Mouse (Mus musculus): ENCODE data around the gene Atn1. TPM values are rescaled to one million over a fixed set of nuclear protein-coding genes. Genes with fewer than 3 reads are reported as not detected.
A peak's percentile ranks its signal among the peaks of the same experiment; 100 is the strongest.

Atn1 gene
- polyA plus RNA-seq, 1 experiment from 2014 or later, result 100.0 TPM

DNA sequence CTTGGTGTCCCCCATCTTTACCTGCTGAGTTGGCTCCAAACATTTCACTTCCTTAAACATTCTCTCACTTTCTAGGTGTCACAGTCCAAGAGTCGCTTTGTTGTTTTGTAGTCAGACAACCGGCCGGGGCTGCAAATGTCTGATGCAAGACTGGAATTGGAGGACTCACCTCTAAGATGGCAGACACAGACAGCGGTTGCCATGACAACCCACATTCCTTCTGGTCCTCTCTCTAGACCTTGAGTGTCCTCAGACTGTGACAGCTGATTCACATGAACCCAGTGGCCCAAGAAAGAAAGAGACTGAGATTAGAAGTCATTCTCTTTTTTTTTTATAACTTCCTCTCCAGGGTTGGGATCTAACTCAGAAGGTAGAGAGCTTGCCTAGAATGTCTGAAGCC lies 33.2 kb upstream of the Atn1 start:
- POLR2A ChIA-PET, result no interaction called here
- TF ChIP-seq CTCF (IDR thresholded peaks at IDR 0.05), result no peak
- CTCF ChIA-PET, result no interaction called here
- ATAC-seq (no peak), DNase-seq (ENCODE audit: low read depth, low spot score) (no peak)
- in situ Hi-C loops (cut with MboI; ENCODE audit: low pct_unique_long_range_greater_than_20kb), result no loop called here
- no peaks in the 10 kb centered on the region for H3K27me3 ChIP-seq

- no peaks in the 10 kb centered on the region for H3K27me3 ChIP-seq
- CTCF ChIA-PET, result interaction anchor here (1.1 kb wide), 1 partner anchor 12 kb away, joined by 3 read pairs; no protein-coding TSS in a partner anchor
- POLR2A ChIA-PET, result no interaction called here
- ATAC-seq (no peak), DNase-seq (ENCODE audit: low read depth, low spot score) (no peak)
- in situ Hi-C loops (cut with MboI; ENCODE audit: low pct_unique_long_range_greater_than_20kb), result no loop called here
- no peak for TF ChIP-seq CTCF (IDR thresholded peaks at IDR 0.05)
Observed at GRCm38 (mm10) chr6:124787722-124788121, 31.4 kb upstream of the Atn1 start.

- in situ Hi-C loops (cut with MboI; ENCODE audit: low pct_unique_long_range_greater_than_20kb), result no loop called here
- ATAC-seq (no peak), DNase-seq (ENCODE audit: low read depth, low spot score) (no peak)
- POLR2A ChIA-PET, result no interaction called here
- TF ChIP-seq CTCF (IDR thresholded peaks at IDR 0.05), result no peak
- CTCF ChIA-PET, result no interaction called here
- no peaks in the 10 kb centered on the region for H3K27me3 ChIP-seq
Observed at GRCm38 (mm10) chr6:124786756-124787420, 30.6 kb upstream of the Atn1 start.

DNA sequence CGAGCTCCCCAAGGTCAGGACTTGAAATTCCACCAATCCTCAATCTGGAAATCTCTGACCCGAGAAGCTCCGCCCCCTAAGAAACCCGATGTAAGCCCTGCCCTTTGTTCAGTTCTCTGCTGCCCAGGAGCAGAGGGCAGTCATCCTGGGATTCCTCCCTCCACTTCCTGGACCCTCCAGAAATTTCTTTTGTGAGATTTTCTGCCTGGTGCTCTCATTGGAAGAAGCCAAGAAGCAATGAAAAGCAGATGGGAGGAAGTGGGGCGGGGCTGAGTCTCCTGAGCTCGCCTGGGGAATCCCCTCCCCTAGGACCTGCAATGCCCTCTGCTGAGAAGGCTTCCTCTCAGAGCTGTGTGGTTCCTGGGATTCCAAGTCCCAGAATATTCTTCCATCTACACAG lies 26.1 kb upstream of the Atn1 start:
- peaks cover 4% of the 10 kb centered on the region for H3K27me3 ChIP-seq
- POLR2A ChIA-PET, result interaction anchor here (0.6 to 1.4 kb wide), 2 partner anchors 27 to 354 kb away, joined by 3 to 4 read pairs; no protein-coding TSS in a partner anchor
- TF ChIP-seq CTCF (IDR thresholded peaks at IDR 0.05), result no peak
- CTCF ChIA-PET, result interaction anchor here (0.7 to 1.0 kb wide), 2 partner anchors 25 to 27 kb away, joined by 3 read pairs; no protein-coding TSS in a partner anchor
- ATAC-seq (no peak), DNase-seq (ENCODE audit: low read depth, low spot score) (no peak)
- in situ Hi-C loops (cut with MboI; ENCODE audit: low pct_unique_long_range_greater_than_20kb), result no loop called here

DNA sequence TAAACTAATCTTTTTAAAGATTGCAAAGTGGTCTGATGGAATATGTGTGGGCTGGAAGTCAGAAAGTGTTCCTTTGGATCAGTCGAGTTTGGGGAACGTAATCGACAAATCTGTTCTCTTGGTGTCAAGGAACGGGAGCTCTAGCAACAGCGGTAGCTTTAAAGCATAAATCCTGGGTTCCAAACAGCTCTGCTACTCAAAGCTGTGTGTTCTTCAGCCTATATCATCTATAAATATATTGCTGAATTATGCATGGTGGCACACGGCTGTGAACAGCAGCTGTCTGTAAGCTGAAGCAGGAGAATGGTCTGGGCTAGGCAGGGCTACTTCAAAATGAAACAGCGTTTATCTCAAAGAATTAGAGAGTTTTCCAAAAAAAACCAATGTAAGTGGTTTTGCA lies 24.6 kb upstream of the Atn1 start:
- in situ Hi-C loops (cut with MboI; ENCODE audit: low pct_unique_long_range_greater_than_20kb), result no loop called here
- no peak for TF ChIP-seq CTCF (IDR thresholded peaks at IDR 0.05)
- ATAC-seq (no peak), DNase-seq (ENCODE audit: low read depth, low spot score) (no peak)
- ChIA-PET CTCF (interaction anchor here (0.7 kb wide), 1 partner anchor 373 kb away, joined by 3 read pairs; no protein-coding TSS in a partner anchor), POLR2A (no interaction called here)
- peaks cover 4% of the 10 kb centered on the region for H3K27me3 ChIP-seq

GRCm38 (mm10) chr6:124779984-124780416 lies 23.7 kb upstream of the Atn1 start:
- ChIA-PET CTCF (interaction anchor here (0.9 to 1.8 kb wide), 2 partner anchors 9 to 20 kb away, joined by 3 to 7 read pairs; no protein-coding TSS in a partner anchor), POLR2A (no interaction called here)
- ATAC-seq (no peak), DNase-seq (ENCODE audit: low read depth, low spot score) (no peak)
- TF ChIP-seq CTCF (IDR thresholded peaks at IDR 0.05), result no peak
- in situ Hi-C loops (cut with MboI; ENCODE audit: low pct_unique_long_range_greater_than_20kb), result no loop called here
- H3K27me3 ChIP-seq, result peaks cover 4% of the 10 kb centered on the region

DNA sequence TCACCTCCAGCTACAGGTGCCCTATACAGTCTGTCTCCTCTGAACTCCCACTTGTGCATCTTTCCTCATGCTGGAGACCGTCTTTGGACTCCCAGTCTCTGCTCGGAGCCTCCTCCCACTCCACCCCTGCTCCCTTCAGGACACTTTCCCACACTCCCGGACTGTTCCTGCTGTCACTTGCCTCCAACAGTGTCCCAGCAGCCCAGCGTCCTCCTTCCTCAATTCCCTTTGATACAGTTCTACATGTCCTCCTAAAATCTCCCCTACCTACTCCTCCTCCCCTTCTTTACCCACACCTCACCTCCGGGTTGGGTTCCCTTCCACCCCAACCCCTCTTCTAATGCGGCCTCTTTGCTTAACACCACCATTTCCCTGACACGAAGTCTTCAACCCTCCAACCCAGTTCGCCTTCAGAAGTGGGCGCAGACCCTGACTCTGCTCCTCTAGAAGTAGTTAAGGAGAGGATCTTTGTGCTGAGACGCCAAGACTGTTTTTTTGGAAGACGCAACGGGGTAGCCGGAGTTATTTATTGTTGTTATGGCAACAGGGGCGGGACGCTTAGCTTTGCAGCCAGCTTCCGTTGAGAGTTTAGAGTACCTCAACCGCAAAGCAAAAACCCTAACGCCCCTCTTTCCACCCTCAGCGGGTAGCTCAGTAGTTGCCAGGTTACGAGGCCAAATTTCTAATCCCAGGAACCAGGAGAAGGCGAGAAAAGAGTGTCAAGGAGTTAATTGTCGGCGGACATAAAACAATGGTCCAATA lies 23.1 kb upstream of the Atn1 start, which contains the start of gene Lrrc23:
Lrrc23 (minus strand) TSS at position 506 of the 762 bp plus-strand sequence.
- peaks cover 4% of the 10 kb centered on the region for H3K27me3 ChIP-seq
- no peak for ATAC-seq
- in situ Hi-C loops (cut with MboI; ENCODE audit: low pct_unique_long_range_greater_than_20kb), result no loop called here
- DNase-seq (ENCODE audit: low read depth, low spot score), result no peak
- no peak for TF ChIP-seq CTCF (IDR thresholded peaks at IDR 0.05)
- ChIA-PET POLR2A (no interaction called here), CTCF (interaction anchor here (0.9 to 1.8 kb wide), 3 partner anchors 9 to 30 kb away, joined by 3 to 7 read pairs (median 4); no protein-coding TSS in a partner anchor)

- in situ Hi-C loops (cut with MboI; ENCODE audit: low pct_unique_long_range_greater_than_20kb), result loop anchor here (25.0 kb wide), 1 partner anchor 283 kb away; the partner anchor contains the start of gene C1rl
- H3K27me3 ChIP-seq, result no peaks in the 10 kb centered on the region
- POLR2A ChIA-PET, result interaction anchor here (0.8 kb wide), 1 partner anchor 24 kb away, joined by 3 read pairs; no protein-coding TSS in a partner anchor
- no peak for TF ChIP-seq CTCF (IDR thresholded peaks at IDR 0.05)
- DNase-seq (ENCODE audit: low read depth, low spot score) (no peak), ATAC-seq (no peak)
- CTCF ChIA-PET, result interaction anchor here (0.9 to 1.5 kb wide), 3 partner anchors 9 to 68 kb away, joined by 3 to 4 read pairs (median 3); partner anchors contain the start of gene Lrrc23
Observed at GRCm38 (mm10) chr6:124770511-124770910, 14.2 kb upstream of the Atn1 start.

- no peaks in the 10 kb centered on the region for H3K27me3 ChIP-seq
- DNase-seq (ENCODE audit: low read depth, low spot score) (no peak), ATAC-seq (no peak)
- TF ChIP-seq CTCF (IDR thresholded peaks at IDR 0.05), result no peak
- ChIA-PET POLR2A (no interaction called here), CTCF (interaction anchor here (0.9 to 1.5 kb wide), 2 partner anchors 36 to 67 kb away, joined by 3 to 4 read pairs; no protein-coding TSS in a partner anchor)
- in situ Hi-C loops (cut with MboI; ENCODE audit: low pct_unique_long_range_greater_than_20kb), result loop anchor here (25.0 kb wide), 1 partner anchor 283 kb away; the partner anchor contains the start of gene C1rl
Observed at GRCm38 (mm10) chr6:124770013-124770412, 13.7 kb upstream of the Atn1 start.

- in situ Hi-C loops (cut with MboI; ENCODE audit: low pct_unique_long_range_greater_than_20kb), result loop anchor here (25.0 kb wide), 1 partner anchor 282 kb away; the partner anchor contains the start of gene C1rl
- ChIA-PET CTCF (no interaction called here), POLR2A (no interaction called here)
- ATAC-seq (peak; percentile 45), DNase-seq (ENCODE audit: low read depth, low spot score) (no peak)
- no peaks in the 10 kb centered on the region for H3K27me3 ChIP-seq
- no peak for TF ChIP-seq CTCF (IDR thresholded peaks at IDR 0.05)
Observed at GRCm38 (mm10) chr6:124769101-124769765, 12.9 kb upstream of the Atn1 start, which contains the start of gene Eno2. Eno2 (minus strand) TSS chr6:124769673.
